ENCODE assay signal across 18 mouse cellular contexts in genomic region chr9:77954496-77954895, GRCm38 (mm10). TPM values are rescaled to one million over a fixed set of nuclear protein-coding genes. Genes with fewer than 3 reads are reported as not detected.
A peak's percentile ranks its signal among the peaks of the same experiment; 100 is the strongest.
DNase-seq lines count a peak whose midpoint lies in the region; ATAC-seq and TF ChIP-seq lines count a peak whose summit lies in the region.
"Had no signal": no experiment of that assay in that cellular context is flagged by ENCODE, and none has a peak within 500 bp of the region (broad histone marks: within the 10 kb centered on the region; RNA-seq: fewer than 3 reads in every experiment).

No protein-coding gene starts in this region.

- no peaks in the 10 kb centered on the region for H3K9me3 ChIP-seq in lung, embryonic 15.5 days
- no peaks in the 10 kb centered on the region for H3K9me3 ChIP-seq in MEL (replicated peaks; ENCODE audit: insufficient read depth, low read length)
- no peaks in the 10 kb centered on the region for H3K9me3 ChIP-seq in forebrain, embryonic 12.5 days
- H3K9me3 ChIP-seq: limb, embryonic 13.5 days; midbrain, embryonic 10.5 days; stomach, embryonic 15.5 days had no signal

- no peaks in the 10 kb centered on the region for H3K27me3 ChIP-seq in lung, embryonic 15.5 days
- no peaks in the 10 kb centered on the region for H3K27me3 ChIP-seq in MEL (ENCODE audit: control insufficient read depth in 1 of 2, insufficient read depth in 2 of 2, low read length in 2 of 2)
- H3K27me3 ChIP-seq in forebrain, embryonic 12.5 days = no peaks in the 10 kb centered on the region
- H3K27me3 ChIP-seq: limb, embryonic 13.5 days; stomach, embryonic 15.5 days had no signal

- H3K79me2 ChIP-seq in MEL (ENCODE audit: control insufficient read depth, insufficient read depth, low read length, poor library complexity) = peaks cover 47% of the 10 kb centered on the region

- H3K36me3 ChIP-seq in lung, embryonic 15.5 days = no peaks in the 10 kb centered on the region
- peaks cover 11 to 12% of the 10 kb centered on the region in 2 experiments for H3K36me3 ChIP-seq in MEL (ENCODE audit: control insufficient read depth in 1 of 2, insufficient read depth in 2 of 2, low read length in 2 of 2)
- peaks cover 8% of the 10 kb centered on the region; the same call in 1 of the 2 replicates for H3K36me3 ChIP-seq in forebrain, embryonic 12.5 days (replicated peaks)
- H3K36me3 ChIP-seq: stomach, embryonic 15.5 days had no signal

- H3K4me2 ChIP-seq in lung, embryonic 15.5 days = no peak overlapping the region
- no peak overlapping the region for H3K4me2 ChIP-seq in forebrain, embryonic 12.5 days
- H3K4me2 ChIP-seq: limb, embryonic 13.5 days; stomach, embryonic 15.5 days had no signal

- no peak overlapping the region for H3K9ac ChIP-seq in lung, embryonic 15.5 days
- H3K9ac ChIP-seq in MEL (ENCODE audit: control insufficient read depth, low read depth, low read length, poor library complexity, severe bottlenecking) = no peak overlapping the region
- no peak overlapping the region for H3K9ac ChIP-seq in forebrain, embryonic 12.5 days
- H3K9ac ChIP-seq: limb, embryonic 13.5 days; stomach, embryonic 15.5 days had no signal

- no peak for ATAC-seq in lung, embryonic 15.5 days (ENCODE audit: borderline replicate concordance, extremely low read depth, low FRiP score, low TSS enrichment)
- ATAC-seq in megakaryocyte-erythroid progenitor cell, adult 5-6 weeks (replicated peaks; ENCODE audit: low FRiP score, low TSS enrichment, poor library complexity, severe bottlenecking) = peak; percentile 41; the same call in 1 of the 2 replicates
- no peak for ATAC-seq in forebrain, embryonic 12.5 days (ENCODE audit: low FRiP score)
- ATAC-seq: forebrain, embryonic 14.5 days; hindbrain, embryonic 16.5 days had no signal

- H3K27ac ChIP-seq in lung, embryonic 15.5 days = 0 out of 2 replicates have a peak overlapping the region, but pooled peaks have one; percentile 26
- H3K27ac ChIP-seq in MEL (ENCODE audit: control insufficient read depth, low read depth, low read length) = no peak overlapping the region
- H3K27ac ChIP-seq in forebrain, embryonic 12.5 days = no peak overlapping the region
- H3K27ac ChIP-seq: limb, embryonic 13.5 days; midbrain, embryonic 10.5 days; stomach, embryonic 15.5 days had no signal

- H3K4me3 ChIP-seq in lung, embryonic 15.5 days = no peak overlapping the region
- H3K4me3 ChIP-seq in MEL (ENCODE audit: control insufficient read depth in 1 of 2, insufficient read depth in 1 of 2, low read depth in 2 of 2, low read length in 2 of 2) = no peak overlapping the region
- no peak overlapping the region for H3K4me3 ChIP-seq in forebrain, embryonic 12.5 days (replicated peaks)
- H3K4me3 ChIP-seq: limb, embryonic 13.5 days; midbrain, embryonic 10.5 days; stomach, embryonic 15.5 days had no signal

- peak; percentile 39 for DNase-seq in adrenal gland, postnatal 14 days
- no peak for DNase-seq in adrenal gland, postnatal 10 days
- DNase-seq in lung, postnatal 10 days = no peak
- DNase-seq in MEL (ENCODE audit: low read depth, low spot score) = peak; percentile 18
- no peak for DNase-seq in kidney, postnatal 14 days
- DNase-seq: cerebellum, adult 8-10 months; embryo, embryonic 11 days; heart, adult 18-20 months; heart, postnatal 14 days; kidney, adult 9 months had no signal

- peaks cover 28% of the 10 kb centered on the region for H3K4me1 ChIP-seq in lung, embryonic 15.5 days
- peaks cover 5 to 14% of the 10 kb centered on the region in 2 experiments for H3K4me1 ChIP-seq in MEL (ENCODE audit: control insufficient read depth in 1 of 2, insufficient read depth in 2 of 2, low read length in 2 of 2)
- H3K4me1 ChIP-seq in forebrain, embryonic 12.5 days = peaks cover 17% of the 10 kb centered on the region

- no peak for TF ChIP-seq RAD21 in MEL (IDR thresholded peaks at IDR 0.05; ENCODE audit: low read depth, low read length)

- TF ChIP-seq POLR2A in MEL (IDR thresholded peaks at IDR 0.05; ENCODE audit: control insufficient read depth in 1 of 2, insufficient read depth in 1 of 2, low read depth in 1 of 2, low read length in 2 of 2, poor library complexity in 1 of 2) = no peak

- WGBS in lung, embryonic 15.5 days = 67% methylated on average over 7 of the region's 7 CpGs
- 86% methylated on average over 7 of the region's 7 CpGs for WGBS in forebrain, embryonic 12.5 days

- no peak for TF ChIP-seq EP300 in MEL (IDR thresholded peaks at IDR 0.05; ENCODE audit: low read depth in 1 of 2, low read length in 2 of 2)

- no peak for TF ChIP-seq CTCF in MEL (IDR thresholded peaks at IDR 0.05 in 2 of 3, conservative IDR thresholded peaks at IDR 0.05 in 1 of 3; ENCODE audit: control insufficient read depth in 1 of 3, insufficient read depth in 1 of 3, low read depth in 2 of 3, low read length in 3 of 3, poor library complexity in 1 of 3, severe bottlenecking in 1 of 3)

TF ChIP-seq in MEL, 35 proteins besides CTCF, POLR2A, EP300 and RAD21:
- TF ChIP-seq POLR2AphosphoS5 (IDR thresholded peaks at IDR 0.05; ENCODE audit: borderline replicate concordance, low read depth, low read length) (no peak), MEF2A (IDR thresholded peaks at IDR 0.05; ENCODE audit: extremely low read depth, insufficient replicate concordance, low read depth, low read length, poor library complexity, severe bottlenecking) (no peak), TBP (IDR thresholded peaks at IDR 0.05; ENCODE audit: low read depth, low read length) (no peak), POLR2AphosphoS2 (IDR thresholded peaks at IDR 0.05; ENCODE audit: low read length) (no peak), BHLHE40 (IDR thresholded peaks at IDR 0.05; ENCODE audit: borderline replicate concordance, low read depth, low read length) (no peak), ZC3H11A (IDR thresholded peaks at IDR 0.05; ENCODE audit: low read depth, low read length) (no peak), ZKSCAN1 (IDR thresholded peaks at IDR 0.05; ENCODE audit: low read depth, low read length) (no peak), CHD2 (IDR thresholded peaks at IDR 0.05; ENCODE audit: low read length) (no peak)

RNA-seq across cellular contexts. Expression of gene Elovl5, which starts 37.3 kb away (rescaled TPM):
- 285 and 347 TPM in 2 replicates for total RNA-seq in adrenal gland, postnatal 14 days (2021)
- 100 to 1,000 TPM; 189 to 306 TPM for total RNA-seq in adrenal gland, postnatal 10 days (2021)
- polyA plus RNA-seq in lung, embryonic 15.5 days (2015; fragmentation: Nextera tagmentation; extraction: Ambion mirVana) = 78.0 and 83.0 TPM in 2 replicates
- 58.3 and 61.7 TPM in 2 replicates for total RNA-seq in MEL (2012; rRNA removed)
- polyA plus RNA-seq in MEL (2012; ENCODE audit: insufficient read depth in 1 of 2, insufficient read length in 2 of 2, low read depth in 1 of 2, low replicate concordance in 2 of 2, missing spikeins in 1 of 2) = 10 to 100 TPM; 52.3 to 73.0 TPM
- 25.5 and 29.9 TPM in 2 replicates for total RNA-seq in megakaryocyte-erythroid progenitor cell, adult 5-6 weeks (2014; fragmentation: Nextera tagmentation)
- 37.4 and 39.8 TPM in 2 replicates for total RNA-seq in megakaryocyte-erythroid progenitor cell, adult 5-6 weeks (2017)
- polyA plus RNA-seq in forebrain, embryonic 12.5 days (2016; fragmentation: Nextera tagmentation; extraction: Ambion mirVana) = 74.6 and 78.8 TPM in 2 replicates

Comparison
In these comparisons a context has a peak if more than half of its experiments do, and no peak if none do; other contexts are left out.
1. DNase-seq: peak in adrenal gland, postnatal 14 days (single experiment) and MEL (single experiment); none in adrenal gland, postnatal 10 days (single experiment), lung, postnatal 10 days (single experiment) and kidney, postnatal 14 days (single experiment).